ENCODE assay signal across 10 mouse cellular contexts in genomic region chr16:93078909-93079308, GRCm38 (mm10).
DNase-seq lines count a peak whose midpoint lies in the region; ATAC-seq and TF ChIP-seq lines count a peak whose summit lies in the region.
"Had no signal": no experiment of that assay in that cellular context is flagged by ENCODE, and none has a peak within 500 bp of the region (broad histone marks: within the 10 kb centered on the region; RNA-seq: fewer than 3 reads in every experiment).

No protein-coding gene starts in this region.

- TF ChIP-seq CTCF in heart, adult 2 months (IDR thresholded peaks at IDR 0.05): no peak

- H3K36me3 ChIP-seq in heart, adult 2 months (ENCODE audit: control insufficient read depth, insufficient read depth, low read length): no peaks in the 10 kb centered on the region
- H3K36me3 ChIP-seq in lung, embryonic 15.5 days: no peaks in the 10 kb centered on the region
- no peaks in the 10 kb centered on the region for H3K36me3 ChIP-seq in hindbrain, embryonic 14.5 days (replicated peaks; ENCODE audit: control insufficient read depth, insufficient read depth)
- H3K36me3 ChIP-seq in neural tube, embryonic 15.5 days: no peaks in the 10 kb centered on the region
- H3K36me3 ChIP-seq: liver, embryonic 13.5 days had no signal

- peak overlapping the region; percentile 49; the same call in 1 of the 2 replicates for H3K27ac ChIP-seq in heart, adult 2 months
- 0 out of 2 replicates have a peak overlapping the region, but pooled peaks have one; percentile 41 for H3K27ac ChIP-seq in lung, embryonic 15.5 days
- no peak overlapping the region for H3K27ac ChIP-seq in hindbrain, embryonic 14.5 days
- H3K27ac ChIP-seq in neural tube, embryonic 15.5 days (replicated peaks): no peak overlapping the region
- H3K27ac ChIP-seq: liver, embryonic 13.5 days had no signal

- no peak overlapping the region for H3K4me3 ChIP-seq in heart, adult 2 months
- no peak overlapping the region for H3K4me3 ChIP-seq in lung, embryonic 15.5 days
- no peak overlapping the region for H3K4me3 ChIP-seq in hindbrain, embryonic 14.5 days (replicated peaks; ENCODE audit: low read length)
- H3K4me3 ChIP-seq in neural tube, embryonic 15.5 days (replicated peaks): no peak overlapping the region
- H3K4me3 ChIP-seq: liver, embryonic 13.5 days had no signal

- intact Hi-C loops in heart, adult 2 months (cut with DNase I): no loop called here
- intact Hi-C loops in heart, postnatal 36 days (cut with DNase I): no loop called here

- no peak for TF ChIP-seq POLR2A in heart, adult 2 months (IDR thresholded peaks at IDR 0.05; ENCODE audit: insufficient read depth, low read depth, low read length)

- 75% methylated on average over 3 of the region's 3 CpGs for WGBS in heart, adult 2 months
- WGBS in lung, embryonic 15.5 days: 51% methylated on average over 3 of the region's 3 CpGs
- 87% methylated on average over 3 of the region's 3 CpGs for WGBS in hindbrain, embryonic 14.5 days
- WGBS in neural tube, embryonic 15.5 days: 72% methylated on average over 3 of the region's 3 CpGs

- H3K79me2 ChIP-seq in heart, adult 2 months (replicated peaks; ENCODE audit: control insufficient read depth, insufficient read depth, low read length): no peaks in the 10 kb centered on the region

- H3K9me3 ChIP-seq in lung, embryonic 15.5 days: no peaks in the 10 kb centered on the region
- H3K9me3 ChIP-seq in hindbrain, embryonic 14.5 days (ENCODE audit: control insufficient read depth, low read length): 0 out of 2 replicates have a peak, but pooled peaks cover 3% of the 10 kb centered on the region
- H3K9me3 ChIP-seq in neural tube, embryonic 15.5 days (replicated peaks): no peaks in the 10 kb centered on the region
- H3K9me3 ChIP-seq: liver, embryonic 13.5 days had no signal

- H3K27me3 ChIP-seq in heart, adult 2 months (ENCODE audit: control insufficient read depth, insufficient read depth, low read length): no peaks in the 10 kb centered on the region
- 0 out of 2 replicates have a peak, but pooled peaks cover 5% of the 10 kb centered on the region for H3K27me3 ChIP-seq in lung, embryonic 15.5 days
- H3K27me3 ChIP-seq in hindbrain, embryonic 14.5 days (ENCODE audit: control insufficient read depth, insufficient read depth, low read length): peaks cover 5% of the 10 kb centered on the region; the same call in 1 of the 2 replicates
- no peaks in the 10 kb centered on the region for H3K27me3 ChIP-seq in neural tube, embryonic 15.5 days (replicated peaks)

- ATAC-seq in lung, embryonic 15.5 days (ENCODE audit: borderline replicate concordance, extremely low read depth, low FRiP score, low TSS enrichment): no peak
- no peak for ATAC-seq in hindbrain, embryonic 14.5 days (ENCODE audit: low FRiP score)
- ATAC-seq in neural tube, embryonic 15.5 days (ENCODE audit: low FRiP score): no peak
- ATAC-seq in inflammation-experienced regulatory T-cells, adult 6 months: no peak

- TF ChIP-seq EP300 in heart, adult 2 months (IDR thresholded peaks at IDR 0.05; ENCODE audit: insufficient read depth, low read depth, low read length): no peak

- no peak overlapping the region for H3K9ac ChIP-seq in heart, adult 2 months (ENCODE audit: low read depth, low read length)
- no peak overlapping the region for H3K9ac ChIP-seq in lung, embryonic 15.5 days
- H3K9ac ChIP-seq in hindbrain, embryonic 14.5 days: no peak overlapping the region
- H3K9ac ChIP-seq in neural tube, embryonic 15.5 days (replicated peaks): no peak overlapping the region
- H3K9ac ChIP-seq: liver, embryonic 13.5 days had no signal

- H3K4me1 ChIP-seq in heart, adult 2 months (ENCODE audit: control insufficient read depth, insufficient read depth, low read length): peaks cover 4% of the 10 kb centered on the region; the same call in 1 of the 2 replicates
- H3K4me1 ChIP-seq in lung, embryonic 15.5 days: peaks cover 14% of the 10 kb centered on the region
- H3K4me1 ChIP-seq in hindbrain, embryonic 14.5 days (replicated peaks; ENCODE audit: control insufficient read depth, insufficient read depth, low read length): no peaks in the 10 kb centered on the region
- H3K4me1 ChIP-seq in neural tube, embryonic 15.5 days: peaks cover 15% of the 10 kb centered on the region
- H3K4me1 ChIP-seq: liver, embryonic 13.5 days had no signal

- peak overlapping the region; percentile 46 for H3K4me2 ChIP-seq in lung, embryonic 15.5 days
- peak overlapping the region; percentile 45; the same call in 1 of the 2 replicates for H3K4me2 ChIP-seq in hindbrain, embryonic 14.5 days (replicated peaks)
- peak overlapping the region; percentile 51 for H3K4me2 ChIP-seq in neural tube, embryonic 15.5 days
- H3K4me2 ChIP-seq: liver, embryonic 13.5 days had no signal

- DNase-seq in heart, adult 2 months: no peak
- DNase-seq in heart, postnatal 36 days: no peak
- DNase-seq in lung, postnatal 25 days (ENCODE audit: low spot score): no peak
- DNase-seq in hindbrain, embryonic 14.5 days (ENCODE audit: low spot score): no peak
- DNase-seq in gastrocnemius, adult 8-10 months (ENCODE audit: low spot score in 2 of 2): no peak
- DNase-seq: adrenal gland, adult 8-10 months; liver, embryonic 13.5 days had no signal

Comparison
In these comparisons a context has a peak if more than half of its experiments do, and no peak if none do; other contexts are left out.
1. H3K27ac ChIP-seq: peak in heart, adult 2 months (single experiment) and lung, embryonic 15.5 days (single experiment); none in hindbrain, embryonic 14.5 days (single experiment) and neural tube, embryonic 15.5 days (single experiment).
2. Peak in every context shown above with its lines, with median percentiles within 50 percentile points of each other: H3K4me2 ChIP-seq.